Mouse (Mus musculus) E14TG2a.4 (cell line): ENCODE results near the gene Tfb1m.
A peak's percentile ranks its signal among the peaks of the same experiment; 100 is the strongest.

Experiments
- CTCF ChIP-seq: conservative IDR thresholded peaks from 2 replicates; pipeline ENCODE4 v1.5.1; 2014; ENCODE audit warnings: low read length
- POU5F1 ChIP-seq: IDR thresholded peaks from 2 replicates; pipeline ENCODE4 v1.6.1; 2014; ENCODE audit warnings: low read length, borderline replicate concordance

DNA sequence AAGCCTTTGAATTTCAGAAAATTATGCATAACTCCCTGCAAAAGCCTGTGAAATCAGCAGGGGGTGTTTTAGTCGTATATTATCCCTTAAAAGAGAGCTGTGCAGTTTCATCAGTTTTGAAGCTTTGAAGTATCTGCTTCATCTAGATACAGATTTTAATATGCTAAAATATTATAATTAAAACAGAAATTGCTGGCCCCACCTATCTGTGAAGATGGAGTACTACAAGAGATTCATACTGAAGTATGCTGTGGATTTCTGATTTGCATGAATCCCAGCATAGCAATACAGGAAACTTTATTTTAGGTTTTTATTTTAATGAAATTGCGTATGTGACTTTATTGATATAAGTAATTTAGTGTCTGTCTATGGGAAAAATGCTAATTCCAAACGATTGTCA, 3.0 kb upstream of the Tfb1m start:
- TF ChIP-seq CTCF = peak; percentile 39
- no peak for TF ChIP-seq POU5F1
